Mouse (Mus musculus) cortical plate, adult 2 months (tissue): Measurements from ENCODE around the gene Kbtbd6.

Experiments used
- CTCF ChIP-seq: fragments of 200-500 bp; IDR thresholded peaks from 2 replicates; pipeline ENCODE4 v1.5.1; 2011; ENCODE audit warnings: mild to moderate bottlenecking, control low read depth, low read length; ENCODE audit not compliant: insufficient read depth; ENCODE audit errors: extremely low read depth
- POLR2A ChIP-seq: fragments of 200-500 bp; IDR thresholded peaks from 2 replicates; pipeline ENCODE4 v1.6.1; 2011; ENCODE audit warnings: mild to moderate bottlenecking, low read length, control low read depth; ENCODE audit not compliant: insufficient read depth; ENCODE audit errors: extremely low read depth

GRCm38 (mm10) chr14:79481339-79482151 is 29.9 kb downstream of the Kbtbd6 start, which contains the start of gene Wbp4:
- peak; percentile 49; the same call in 1 of the 2 replicates for TF ChIP-seq POLR2A
- TF ChIP-seq CTCF, result no peak
